8 mouse cellular contexts compared by ENCODE assay signal in the genomic region with DNA sequence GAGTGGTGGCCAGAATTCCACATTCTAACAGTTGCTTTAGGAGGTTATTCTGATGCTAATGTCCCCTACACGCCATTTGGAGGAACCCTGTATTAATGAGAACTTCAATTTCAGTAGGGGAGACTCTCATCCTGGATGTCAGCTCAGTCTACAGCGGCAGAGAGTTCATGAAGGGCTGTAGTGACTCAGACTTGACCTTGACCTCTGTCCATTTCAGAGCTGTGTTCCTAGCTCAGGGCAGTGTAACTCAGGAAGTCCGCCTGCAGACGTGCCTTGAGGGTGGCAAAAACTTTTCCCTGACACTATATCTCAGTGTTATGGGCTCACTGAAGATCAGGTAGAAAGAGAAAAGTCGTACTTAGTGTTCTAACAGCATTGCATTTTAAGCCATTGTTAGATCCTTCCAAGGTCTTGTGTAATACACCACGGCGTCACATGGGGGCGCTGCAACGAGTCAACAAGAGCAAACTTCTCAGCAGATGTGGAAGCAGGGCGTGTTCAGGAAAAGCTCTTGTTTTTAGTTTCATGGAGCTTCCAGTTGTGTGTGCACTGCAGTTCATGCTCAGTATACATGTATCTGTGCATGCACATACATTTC.
DNase-seq lines count a peak whose midpoint lies in the region; ATAC-seq and TF ChIP-seq lines count a peak whose summit lies in the region.

No protein-coding gene starts in this region.

- TF ChIP-seq POLR2A in lung, adult 2 months (IDR thresholded peaks at IDR 0.05; ENCODE audit: borderline replicate concordance, extremely low read depth, low read depth, low read length), result no peak

- H3K4me1 ChIP-seq in forebrain, embryonic 14.5 days (ENCODE audit: control insufficient read depth, insufficient read depth, low read length), result no peaks in the 10 kb centered on the region
- 0 out of 2 replicates have a peak, but pooled peaks cover 4% of the 10 kb centered on the region for H3K4me1 ChIP-seq in forebrain, embryonic 15.5 days
- no peaks in the 10 kb centered on the region; the same call in 1 of the 2 replicates for H3K4me1 ChIP-seq in lung, adult 2 months (ENCODE audit: control insufficient read depth, insufficient read depth, low read length)

- no peaks in the 10 kb centered on the region for H3K36me3 ChIP-seq in forebrain, embryonic 14.5 days (ENCODE audit: control insufficient read depth, insufficient read depth, low read length)
- no peaks in the 10 kb centered on the region for H3K36me3 ChIP-seq in forebrain, embryonic 15.5 days

- H3K9ac ChIP-seq in forebrain, embryonic 14.5 days (ENCODE audit: low read length), result no peak overlapping the region
- no peak overlapping the region for H3K9ac ChIP-seq in forebrain, embryonic 15.5 days (replicated peaks)

- ATAC-seq in forebrain, embryonic 14.5 days, result no peak
- ATAC-seq in forebrain, embryonic 15.5 days (replicated peaks), result no peak

- no peaks in the 10 kb centered on the region for H3K27me3 ChIP-seq in forebrain, embryonic 14.5 days (replicated peaks; ENCODE audit: control insufficient read depth, insufficient read depth, low read length)
- H3K27me3 ChIP-seq in forebrain, embryonic 15.5 days, result no peaks in the 10 kb centered on the region

- no peak overlapping the region for H3K4me2 ChIP-seq in forebrain, embryonic 14.5 days (ENCODE audit: low read length)
- no peak overlapping the region for H3K4me2 ChIP-seq in forebrain, embryonic 15.5 days (replicated peaks)

- no peak overlapping the region for H3K27ac ChIP-seq in forebrain, embryonic 14.5 days (ENCODE audit: low read depth, low read length)
- H3K27ac ChIP-seq in forebrain, embryonic 15.5 days (replicated peaks), result no peak overlapping the region

- WGBS in forebrain, embryonic 14.5 days, result 49% methylated on average over 10 of the region's 10 CpGs
- 56% methylated on average over 10 of the region's 10 CpGs for WGBS in forebrain, embryonic 15.5 days
- 44% methylated on average over 10 of the region's 10 CpGs for WGBS in lung, adult 2 months

- no peak overlapping the region for H3K4me3 ChIP-seq in forebrain, embryonic 14.5 days (ENCODE audit: low read depth, low read length)
- no peak overlapping the region for H3K4me3 ChIP-seq in forebrain, embryonic 15.5 days
- no peak overlapping the region for H3K4me3 ChIP-seq in lung, adult 2 months (replicated peaks; ENCODE audit: extremely low read depth, low read depth, low read length)

- no peaks in the 10 kb centered on the region for H3K9me3 ChIP-seq in forebrain, embryonic 14.5 days (replicated peaks; ENCODE audit: control insufficient read depth, low read length)
- H3K9me3 ChIP-seq in forebrain, embryonic 15.5 days, result no peaks in the 10 kb centered on the region

- DNase-seq in forebrain, embryonic 14.5 days (ENCODE audit: low spot score), result peak; percentile 30
- peak; percentile 28 for DNase-seq in urinary bladder, postnatal 25 days (ENCODE audit: low spot score)
- DNase-seq in urinary bladder, postnatal 10 days (ENCODE audit: low spot score), result no peak
- DNase-seq in embryo, embryonic 9.5 days (ENCODE audit: extremely low spot score), result peak; percentile 52
- DNase-seq in kidney, adult 9 months, result peak; percentile 66
- DNase-seq in lung, adult 2 months, result peak; percentile 39
- peak; percentile 39 for DNase-seq in testis, postnatal 14 days (ENCODE audit: low spot score)

- TF ChIP-seq CTCF in lung, adult 2 months (IDR thresholded peaks at IDR 0.05; ENCODE audit: insufficient read depth, low read length), result peak; percentile 72
